Mouse (Mus musculus) embryonic facial prominence, embryonic 12.5 days (tissue): Measurements from ENCODE around the gene Arid3a. TPM values are rescaled to one million over a fixed set of nuclear protein-coding genes. Genes with fewer than 3 reads are reported as not detected.

Source experiments
- ATAC-seq: fragments of 200-750 bp; cut with Nextera tagmentation; 2 replicates; pipeline ENCODE4 v1.8.0; 2017; ENCODE audit not compliant: insufficient number of reproducible peaks, insufficient read depth, low FRiP score, low TSS enrichment
- H3K27ac ChIP-seq: fragments of 300-500 bp; sonication (generic); 2 replicates; pipeline ENCODE4 v1.5.1; 2016; ENCODE audit warnings: mild to moderate bottlenecking
- H3K27me3 ChIP-seq: fragments of 300-500 bp; sonication (generic); 2 replicates; pipeline ENCODE4 v1.6.1; 2016; ENCODE audit warnings: mild to moderate bottlenecking, moderate library complexity
- H3K36me3 ChIP-seq: fragments of 300-500 bp; sonication (generic); 2 replicates; pipeline ENCODE4 v1.6.1; 2016; ENCODE audit warnings: mild to moderate bottlenecking
- H3K4me1 ChIP-seq: fragments of 300-500 bp; sonication (generic); 2 replicates; pipeline ENCODE4 v1.6.1; 2016
- H3K4me2 ChIP-seq: fragments of 300-500 bp; sonication (generic); replicated peaks from 2 replicates; pipeline ENCODE4 v1.6.1; 2016; ENCODE audit warnings: mild to moderate bottlenecking, moderate library complexity
- H3K4me3 ChIP-seq: fragments of 300-500 bp; sonication (generic); 2 replicates; pipeline ENCODE4 v1.5.1; 2016; ENCODE audit warnings: mild to moderate bottlenecking
- H3K9ac ChIP-seq: fragments of 300-500 bp; sonication (generic); 2 replicates; pipeline ENCODE4 v1.6.1; 2016; ENCODE audit warnings: mild to moderate bottlenecking, moderate library complexity
- H3K9me3 ChIP-seq: fragments of 300-500 bp; sonication (generic); 2 replicates; pipeline ENCODE4 v1.6.1; 2016; ENCODE audit warnings: mild to moderate bottlenecking, moderate library complexity
- WGBS: fragments of 180-500 bp; shearing (Covaris S2); methylation state at CpG from one replicate; pipeline ENCODE4 v1.1.7; 2016; 5-methylcytosine and 5-hydroxymethylcytosine counted together
- polyA plus RNA-seq: library from polyadenylated mRNA; unstranded; fragments of >200 nt; fragmentation: Nextera tagmentation; extraction: Ambion mirVana; gene quantifications from 2 replicates; pipeline ENCODE4 v1.2.1, GENCODE M21; 2016

Gene Arid3a
- polyA plus RNA-seq, 1 experiment from 2014 or later: 4.9 TPM

GRCm38 (mm10) chr10:80004233-80004705, 77.4 kb downstream of the Arid3a start:
- ATAC-seq: no peak
- Histone ChIP-seq H3K4me1 (peaks cover 12% of the 10 kb centered on the region; the same call in 1 of the 2 replicates), H3K9me3 (no peaks in the 10 kb centered on the region), H3K4me3 (no peak overlapping the region), H3K36me3 (no peaks in the 10 kb centered on the region), H3K27me3 (peaks cover 31% of the 10 kb centered on the region), H3K9ac (no peak overlapping the region), H3K27ac (no peak overlapping the region), H3K4me2 (no peak overlapping the region)
- 90% methylated on average over 8 of the region's 8 CpGs for WGBS

Other genes with a start within 250 kb of the Arid3a start
- 137 and 146 TPM in 2 replicates for gene Cdc34, start 244.8 kb upstream of the Arid3a start, polyA plus RNA-seq
- gene Gzmm, start 238.0 kb upstream of the Arid3a start, polyA plus RNA-seq: 0.55 and 1.5 TPM in 2 replicates
- gene Bsg, start 222.6 kb upstream of the Arid3a start, polyA plus RNA-seq: 689 and 691 TPM in 2 replicates
- gene Hcn2, start 210.4 kb upstream of the Arid3a start, polyA plus RNA-seq: 0.06 and 0.08 TPM in 2 replicates
- gene Polrmt, start 180.5 kb upstream of the Arid3a start, polyA plus RNA-seq: 49.6 and 54.0 TPM in 2 replicates
- 0.33 and 0.65 TPM in 2 replicates for gene Fgf22, start 172.0 kb upstream of the Arid3a start, polyA plus RNA-seq
- gene Rnf126, start 160.1 kb upstream of the Arid3a start, polyA plus RNA-seq: 109 and 111 TPM in 2 replicates
- gene Fstl3, start 149.8 kb upstream of the Arid3a start, polyA plus RNA-seq: 3.5 and 3.7 TPM in 2 replicates
- gene Prss57, start 136.1 kb upstream of the Arid3a start, polyA plus RNA-seq: 0.06 TPM in 1 of 2 replicates, not detected in the other
- gene Palm, start 133.5 kb upstream of the Arid3a start, polyA plus RNA-seq: 132 and 142 TPM in 2 replicates
- 2.0 and 3.1 TPM in 2 replicates for gene Misp, start 106.1 kb upstream of the Arid3a start, polyA plus RNA-seq
- 352 and 363 TPM in 2 replicates for gene Ptbp1, start 72.6 kb upstream of the Arid3a start, polyA plus RNA-seq
- 10.1 and 11.3 TPM in 2 replicates for gene Prtn3, start 52.6 kb upstream of the Arid3a start, polyA plus RNA-seq
- 169 and 181 TPM in 2 replicates for gene Plppr3, start 52.4 kb upstream of the Arid3a start, polyA plus RNA-seq
- gene Elane, start 40.8 kb upstream of the Arid3a start, polyA plus RNA-seq: 0.33 and 0.55 TPM in 2 replicates
- gene Cfd, start 36.2 kb upstream of the Arid3a start, polyA plus RNA-seq: not detected in 2 replicates
- 60.4 and 60.9 TPM in 2 replicates for gene Med16, start 18.1 kb upstream of the Arid3a start, polyA plus RNA-seq
- gene Gm26602, start 16.2 kb upstream of the Arid3a start, polyA plus RNA-seq: 5.0 and 18.8 TPM in 2 replicates
- 0.85 and 1.4 TPM in 2 replicates for gene Kiss1r, start 10.1 kb upstream of the Arid3a start, polyA plus RNA-seq
- gene R3hdm4, start 5.8 kb upstream of the Arid3a start, polyA plus RNA-seq: 159 and 166 TPM in 2 replicates
- 118 and 120 TPM in 2 replicates for gene Wdr18, start 33.1 kb downstream of the Arid3a start, polyA plus RNA-seq
- gene Grin3b, start 43.7 kb downstream of the Arid3a start, polyA plus RNA-seq: 0.50 and 0.92 TPM in 2 replicates
- 24.3 and 25.9 TPM in 2 replicates for gene Tmem259, start 57.3 kb downstream of the Arid3a start, polyA plus RNA-seq
- 311 and 313 TPM in 2 replicates for gene Cnn2, start 61.5 kb downstream of the Arid3a start, polyA plus RNA-seq
- gene Abca7, start 69.5 kb downstream of the Arid3a start, polyA plus RNA-seq: 2.6 and 3.9 TPM in 2 replicates
- gene Arhgap45, start 89.6 kb downstream of the Arid3a start, polyA plus RNA-seq: 7.1 and 8.1 TPM in 2 replicates
- gene Polr2e, start 112.8 kb downstream of the Arid3a start, polyA plus RNA-seq: 227 and 245 TPM in 2 replicates
- gene Gpx4, start 120.1 kb downstream of the Arid3a start, polyA plus RNA-seq: 475 and 505 TPM in 2 replicates
- gene Sbno2, start 178.5 kb downstream of the Arid3a start, polyA plus RNA-seq: 15.2 and 16.1 TPM in 2 replicates
- gene Stk11, start 188.8 kb downstream of the Arid3a start, polyA plus RNA-seq: 17.2 and 18.5 TPM in 2 replicates
- 457 and 481 TPM in 2 replicates for gene Atp5d, start 211.6 kb downstream of the Arid3a start, polyA plus RNA-seq
- gene Cbarp, start 213.8 kb downstream of the Arid3a start, polyA plus RNA-seq: 8.4 and 8.5 TPM in 2 replicates
- 33.4 and 35.1 TPM in 2 replicates for gene Midn, start 221.2 kb downstream of the Arid3a start, polyA plus RNA-seq
- gene Cirbp, start 238.9 kb downstream of the Arid3a start, polyA plus RNA-seq: 151 and 159 TPM in 2 replicates
- gene 1600002K03Rik, start 245.9 kb downstream of the Arid3a start, polyA plus RNA-seq: 11.6 and 13.0 TPM in 2 replicates